Mouse (Mus musculus): Measurements from ENCODE around the gene Wdtc1. TPM values are rescaled to one million over a fixed set of nuclear protein-coding genes. Genes with fewer than 3 reads are reported as not detected.

Gene Wdtc1
- polyA plus RNA-seq, 1 experiment from 2014 or later: 19.3 TPM

GRCm38 (mm10) chr4:133242710-133243109 is 110.6 kb downstream of the Wdtc1 start:
- H3K27ac ChIP-seq (ENCODE audit: low read length): no peak overlapping the region
- no peak for ATAC-seq

More at GRCm38 (mm10) chr4:133242710-133243109, 110.6 kb downstream of the Wdtc1 start:
- Histone ChIP-seq H3K9me3 (ENCODE audit: control insufficient read depth, low read length) (no peaks in the 10 kb centered on the region), H3K4me2 (ENCODE audit: low read length) (no peak overlapping the region), H3K27me3 (replicated peaks; ENCODE audit: control insufficient read depth, insufficient read depth, low read length) (peaks cover 42% of the 10 kb centered on the region), H3K9ac (replicated peaks; ENCODE audit: low read depth, low read length) (no peak overlapping the region), H3K4me1 (replicated peaks; ENCODE audit: control insufficient read depth, insufficient read depth, low read length) (peaks cover 13% of the 10 kb centered on the region), H3K4me3 (replicated peaks; ENCODE audit: low read length) (no peak overlapping the region), H3K36me3 (ENCODE audit: control insufficient read depth, insufficient read depth) (no peaks in the 10 kb centered on the region)
- WGBS: 53% methylated on average over 9 of the region's 9 CpGs

Small RNA genes lying within 50 kb of the gene (microRNA-seq; reads per million reads assigned to microRNA genes)
- 2.5 reads per million, percentile 7 among the genes with 10 or more reads in this experiment for gene Mir5122

Other genes starting within 250 kb of the Wdtc1 start
- gene Wasf2, start 223.0 kb downstream of the Wdtc1 start, polyA plus RNA-seq (2015; fragmentation: Nextera tagmentation; extraction: Ambion mirVana): 27.0 and 31.5 TPM in 2 replicates
- 0.88 and 1.1 TPM in 2 replicates for gene Cd164l2, start 141.3 kb downstream of the Wdtc1 start, polyA plus RNA-seq (2015; fragmentation: Nextera tagmentation; extraction: Ambion mirVana)
- gene Gpr3, start 140.9 kb downstream of the Wdtc1 start, polyA plus RNA-seq (2015; fragmentation: Nextera tagmentation; extraction: Ambion mirVana): 0.57 and 1.4 TPM in 2 replicates
- gene Map3k6, start 112.7 kb downstream of the Wdtc1 start, polyA plus RNA-seq (2015; fragmentation: Nextera tagmentation; extraction: Ambion mirVana): 2.1 and 2.3 TPM in 2 replicates
- gene Sytl1, start 90.4 kb downstream of the Wdtc1 start, polyA plus RNA-seq (2015; fragmentation: Nextera tagmentation; extraction: Ambion mirVana): 0.47 and 0.52 TPM in 2 replicates
- 112 and 124 TPM in 2 replicates for gene Tmem222, start 75.7 kb downstream of the Wdtc1 start, polyA plus RNA-seq (2015; fragmentation: Nextera tagmentation; extraction: Ambion mirVana)
- gene Slc9a1, start 16.2 kb upstream of the Wdtc1 start, polyA plus RNA-seq (2015; fragmentation: Nextera tagmentation; extraction: Ambion mirVana): 8.1 and 10.7 TPM in 2 replicates
- gene Tent5b, start 126.7 kb upstream of the Wdtc1 start, polyA plus RNA-seq (2015; fragmentation: Nextera tagmentation; extraction: Ambion mirVana): 0.09 and 0.14 TPM in 2 replicates
- gene Trnp1, start 145.1 kb upstream of the Wdtc1 start, polyA plus RNA-seq (2015; fragmentation: Nextera tagmentation; extraction: Ambion mirVana): 6.5 and 9.2 TPM in 2 replicates
- gene Kdf1, start 165.5 kb upstream of the Wdtc1 start, polyA plus RNA-seq (2015; fragmentation: Nextera tagmentation; extraction: Ambion mirVana): 0.35 and 0.44 TPM in 2 replicates
- 256 and 259 TPM in 2 replicates for gene Nudc, start 192.5 kb upstream of the Wdtc1 start, polyA plus RNA-seq (2015; fragmentation: Nextera tagmentation; extraction: Ambion mirVana)
- not detected in 2 replicates for gene Nr0b2, start 199.9 kb upstream of the Wdtc1 start, polyA plus RNA-seq (2015; fragmentation: Nextera tagmentation; extraction: Ambion mirVana)
- gene Gpatch3, start 221.3 kb upstream of the Wdtc1 start, polyA plus RNA-seq (2015; fragmentation: Nextera tagmentation; extraction: Ambion mirVana): 5.3 and 7.0 TPM in 2 replicates
- gene Gpn2, start 230.9 kb upstream of the Wdtc1 start, polyA plus RNA-seq (2015; fragmentation: Nextera tagmentation; extraction: Ambion mirVana): 21.4 and 22.9 TPM in 2 replicates
- gene Sfn, start 248.7 kb upstream of the Wdtc1 start, polyA plus RNA-seq (2015; fragmentation: Nextera tagmentation; extraction: Ambion mirVana): 1.0 and 1.6 TPM in 2 replicates